Mouse (Mus musculus): ENCODE results near the gene Tal1. TPM values are rescaled to one million over a fixed set of nuclear protein-coding genes. Genes with fewer than 3 reads are reported as not detected.

Gene Tal1
- polyA plus RNA-seq, 1 experiment from 2014 or later, result 1.8 TPM

Other genes starting within 250 kb of the Tal1 start
- gene Gm12830, start 234.7 kb upstream of the Tal1 start, polyA plus RNA-seq (2015; fragmentation: Nextera tagmentation; extraction: Ambion mirVana), result not detected in 2 replicates
- 0.15 and 0.20 TPM in 2 replicates for gene Foxd2, start 147.6 kb upstream of the Tal1 start, polyA plus RNA-seq (2015; fragmentation: Nextera tagmentation; extraction: Ambion mirVana)
- gene Foxe3, start 130.4 kb upstream of the Tal1 start, polyA plus RNA-seq (2015; fragmentation: Nextera tagmentation; extraction: Ambion mirVana), result not detected in 2 replicates
- 106 and 113 TPM in 2 replicates for gene Cmpk1, start 69.2 kb upstream of the Tal1 start, polyA plus RNA-seq (2015; fragmentation: Nextera tagmentation; extraction: Ambion mirVana)
- 15.2 and 16.6 TPM in 2 replicates for gene Stil, start 56.3 kb upstream of the Tal1 start, polyA plus RNA-seq (2015; fragmentation: Nextera tagmentation; extraction: Ambion mirVana)
- 21.6 and 22.9 TPM in 2 replicates for gene Pdzk1ip1, start 32.3 kb downstream of the Tal1 start, polyA plus RNA-seq (2015; fragmentation: Nextera tagmentation; extraction: Ambion mirVana)
- gene Cyp4x1, start 77.9 kb downstream of the Tal1 start, polyA plus RNA-seq (2015; fragmentation: Nextera tagmentation; extraction: Ambion mirVana), result 0.06 TPM in 1 of 2 replicates, not detected in the other
- gene Cyp4a29, start 185.7 kb downstream of the Tal1 start, polyA plus RNA-seq (2015; fragmentation: Nextera tagmentation; extraction: Ambion mirVana), result not detected in 2 replicates
- gene Cyp4a12a, start 242.6 kb downstream of the Tal1 start, polyA plus RNA-seq (2015; fragmentation: Nextera tagmentation; extraction: Ambion mirVana), result not detected in 2 replicates

All from lung, embryonic 15.5 days (tissue).